ENCODE assay signal across 31 mouse cellular contexts in genomic region chr4:150217042-150217554, GRCm38 (mm10). TPM values are rescaled to one million over a fixed set of nuclear protein-coding genes. Genes with fewer than 3 reads are reported as not detected.
A peak's percentile ranks its signal among the peaks of the same experiment; 100 is the strongest.
DNase-seq lines count a peak whose midpoint lies in the region; ATAC-seq and TF ChIP-seq lines count a peak whose summit lies in the region.
"Had no signal": no experiment of that assay in that cellular context is flagged by ENCODE, and none has a peak within 500 bp of the region (broad histone marks: within the 10 kb centered on the region; RNA-seq: fewer than 3 reads in every experiment).

No protein-coding gene starts in this region.

- no peaks in the 10 kb centered on the region for H3K9me3 ChIP-seq in hindbrain, embryonic 13.5 days
- no peaks in the 10 kb centered on the region for H3K9me3 ChIP-seq in intestine, embryonic 16.5 days (ENCODE audit: control insufficient read depth, low read length)
- H3K9me3 ChIP-seq: forebrain, embryonic 10.5 days; heart, embryonic 13.5 days; hindbrain, embryonic 12.5 days; liver, embryonic 15.5 days; neural tube, embryonic 13.5 days had no signal

- H3K36me3 ChIP-seq in macrophage (ENCODE audit: inconsistent target), result no peaks in the 10 kb centered on the region
- H3K36me3 ChIP-seq in hindbrain, embryonic 13.5 days, result no peaks in the 10 kb centered on the region
- H3K36me3 ChIP-seq in intestine, embryonic 16.5 days (ENCODE audit: control insufficient read depth, insufficient read depth, low read length), result no peaks in the 10 kb centered on the region
- H3K36me3 ChIP-seq: forebrain, embryonic 10.5 days; heart, embryonic 13.5 days; hindbrain, embryonic 12.5 days; liver, embryonic 15.5 days; neural tube, embryonic 13.5 days had no signal

- peak; percentile 63 for DNase-seq in retina, embryonic 14.5 days (ENCODE audit: low spot score)
- no peak for DNase-seq in retina, postnatal 1 day
- DNase-seq in layer of hippocampus, postnatal 25 days (ENCODE audit: extremely low spot score in 1 of 2, low spot score in 1 of 2), result no peak
- DNase-seq: adrenal gland, adult 2 months; cerebellum, adult 8-10 months; cerebellum, postnatal 36 days; gastrocnemius, postnatal 10 days; heart, adult 18-20 months; kidney, adult 8-10 months; kidney, postnatal 10 days; layer of hippocampus, postnatal 36 days; midbrain, embryonic 14.5 days; right cerebral cortex, adult 18-20 months; right cerebral cortex, postnatal 4 days; thymus, postnatal 36 days had no signal

- TF ChIP-seq CTCF in bone marrow macrophage, adult 2 months (IDR thresholded peaks at IDR 0.05; ENCODE audit: low read depth, low read length), result no peak

- no peak overlapping the region for H3K4me3 ChIP-seq in bone marrow macrophage, adult 2 months (ENCODE audit: insufficient read depth, low read length)
- no peak overlapping the region for H3K4me3 ChIP-seq in macrophage (ENCODE audit: inconsistent target)
- no peak overlapping the region for H3K4me3 ChIP-seq in hindbrain, embryonic 13.5 days
- H3K4me3 ChIP-seq in intestine, embryonic 16.5 days (ENCODE audit: low read length), result no peak overlapping the region
- H3K4me3 ChIP-seq: forebrain, embryonic 10.5 days; heart, embryonic 13.5 days; hindbrain, embryonic 12.5 days; liver, embryonic 15.5 days; neural tube, embryonic 13.5 days had no signal

- H3K79me2 ChIP-seq in macrophage (ENCODE audit: inconsistent target), result no peaks in the 10 kb centered on the region

- peaks cover 34% of the 10 kb centered on the region for H3K4me1 ChIP-seq in bone marrow macrophage, adult 2 months (ENCODE audit: control insufficient read depth, insufficient read depth, low read length)
- peaks cover 11% of the 10 kb centered on the region for H3K4me1 ChIP-seq in hindbrain, embryonic 13.5 days (replicated peaks)
- peaks cover 7% of the 10 kb centered on the region for H3K4me1 ChIP-seq in intestine, embryonic 16.5 days (ENCODE audit: control insufficient read depth, insufficient read depth, low read length)

- WGBS in macrophage (ENCODE audit: missing documents), result 28% methylated on average over 4 of the region's 5 CpGs
- 78% methylated on average over 5 of the region's 5 CpGs for WGBS in hindbrain, embryonic 13.5 days
- WGBS in intestine, embryonic 16.5 days, result 66% methylated on average over 5 of the region's 5 CpGs

- no peak overlapping the region for H3K9ac ChIP-seq in hindbrain, embryonic 13.5 days
- no peak overlapping the region for H3K9ac ChIP-seq in intestine, embryonic 16.5 days (ENCODE audit: low read depth, low read length)
- H3K9ac ChIP-seq: heart, embryonic 13.5 days; hindbrain, embryonic 12.5 days; liver, embryonic 15.5 days; neural tube, embryonic 13.5 days had no signal

- H3K27ac ChIP-seq in bone marrow macrophage, adult 2 months (ENCODE audit: insufficient read depth, low read depth, low read length), result peak overlapping the region; percentile 48
- peak overlapping the region; percentile 29 for H3K27ac ChIP-seq in macrophage
- H3K27ac ChIP-seq in hindbrain, embryonic 13.5 days, result no peak overlapping the region
- H3K27ac ChIP-seq in intestine, embryonic 16.5 days (ENCODE audit: low read length), result no peak overlapping the region
- H3K27ac ChIP-seq: heart, embryonic 13.5 days; hindbrain, embryonic 12.5 days; liver, embryonic 15.5 days; neural tube, embryonic 13.5 days had no signal

- H3K27me3 ChIP-seq in hindbrain, embryonic 13.5 days, result 0 out of 2 replicates have a peak, but pooled peaks cover 2% of the 10 kb centered on the region
- no peaks in the 10 kb centered on the region for H3K27me3 ChIP-seq in intestine, embryonic 16.5 days (replicated peaks; ENCODE audit: control insufficient read depth, insufficient read depth, low read length)
- H3K27me3 ChIP-seq: heart, embryonic 13.5 days; liver, embryonic 15.5 days; neural tube, embryonic 13.5 days had no signal

- H3K4me2 ChIP-seq in hindbrain, embryonic 13.5 days, result no peak overlapping the region
- no peak overlapping the region for H3K4me2 ChIP-seq in intestine, embryonic 16.5 days (ENCODE audit: low read depth, low read length)
- H3K4me2 ChIP-seq: heart, embryonic 13.5 days; hindbrain, embryonic 12.5 days; liver, embryonic 15.5 days; neural tube, embryonic 13.5 days had no signal

- no peak for ATAC-seq in hindbrain, embryonic 13.5 days (ENCODE audit: low FRiP score)
- no peak for ATAC-seq in intestine, embryonic 16.5 days
- ATAC-seq: forebrain, embryonic 16.5 days; inflammation-experienced regulatory T-cells, adult 6 months had no signal

- no peak for TF ChIP-seq POLR2A in bone marrow macrophage, adult 2 months (IDR thresholded peaks at IDR 0.05; ENCODE audit: borderline replicate concordance, low read depth, low read length)

RNA-seq across cellular contexts. Expression of gene Car6, which starts 16.0 kb away (rescaled TPM):
- not detected in 2 replicates for polyA plus RNA-seq in bone marrow macrophage, adult 2 months (2012; ENCODE audit: insufficient read depth, insufficient read length, missing spikeins)
- total RNA-seq in macrophage (2018; cell fraction: chromatin; rRNA removed), result not detected
- under 1 TPM; 0.10 to 0.88 (median 0.33) TPM for total RNA-seq in macrophage (2018; cell fraction: cytosol; rRNA removed)
- 1 to 10 TPM in 1 of 26 experiments, under 1 TPM in 2, not detected in 23; 0.72 to 1.0 (median 0.83) TPM for total RNA-seq in macrophage (2018; cell fraction: nucleus; rRNA removed)
- 0.43 to 1.5 TPM in 2 of 3 replicates, not detected in the other for polyA plus RNA-seq in macrophage (2018)
- total RNA-seq in layer of hippocampus, postnatal 25 days (2021), result not detected
- polyA plus RNA-seq in hindbrain, embryonic 13.5 days (2015; fragmentation: Nextera tagmentation; extraction: Ambion mirVana), result not detected in 2 replicates
- not detected in 2 replicates for polyA plus RNA-seq in intestine, embryonic 16.5 days (2015; fragmentation: Nextera tagmentation; extraction: Ambion mirVana)
- total RNA-seq: adrenal gland, postnatal 4 days; gastrocnemius, postnatal 10 days; heart, postnatal 25 days; left cerebral cortex, postnatal 10 days had no signal
- polyA plus RNA-seq: adrenal gland, adult 2 months; forebrain, embryonic 10.5 days; forebrain, embryonic 16.5 days; heart, embryonic 13.5 days; inflammation-experienced regulatory T-cells, adult 6 months; liver, embryonic 15.5 days; lung, embryonic 16.5 days; neural tube, embryonic 13.5 days; stomach, embryonic 14.5 days had no signal

RNA-seq across cellular contexts. Expression of gene Eno1, which starts 19.4 kb away (rescaled TPM):
- 331 and 370 TPM in 2 replicates for polyA plus RNA-seq in bone marrow macrophage, adult 2 months (2012; ENCODE audit: insufficient read depth, insufficient read length, missing spikeins)
- 100 to 1,000 TPM in 3 of 26 experiments, 10 to 100 TPM in 23; 12.6 to 121 (median 44.0) TPM for total RNA-seq in macrophage (2018; cell fraction: chromatin; rRNA removed)
- total RNA-seq in macrophage (2018; cell fraction: cytosol; rRNA removed), result 100 to 1,000 TPM; 169 to 326 (median 246) TPM
- 100 to 1,000 TPM in 5 of 26 experiments, 10 to 100 TPM in 21; 41.3 to 178 (median 77.0) TPM for total RNA-seq in macrophage (2018; cell fraction: nucleus; rRNA removed)
- polyA plus RNA-seq in macrophage (2018), result 167 to 467 TPM (median 266 TPM) in 3 replicates
- 100 to 1,000 TPM; 401 to 447 TPM for total RNA-seq in layer of hippocampus, postnatal 25 days (2021)
- polyA plus RNA-seq in hindbrain, embryonic 13.5 days (2015; fragmentation: Nextera tagmentation; extraction: Ambion mirVana), result 1,025 and 1,119 TPM in 2 replicates
- polyA plus RNA-seq in intestine, embryonic 16.5 days (2015; fragmentation: Nextera tagmentation; extraction: Ambion mirVana), result 1,882 and 2,067 TPM in 2 replicates

Comparison
In these comparisons a context has a peak if more than half of its experiments do, and no peak if none do; other contexts are left out.
1. H3K27ac ChIP-seq: peak in bone marrow macrophage, adult 2 months (single experiment) and macrophage (single experiment); none in hindbrain, embryonic 13.5 days (single experiment) and intestine, embryonic 16.5 days (single experiment).